Mouse (Mus musculus) MEL (cell line): ENCODE measurements around the gene Kcne1l. TPM values are rescaled to one million over a fixed set of nuclear protein-coding genes. Genes with fewer than 3 reads are reported as not detected.

Source experiments
- DNase-seq: peaks from one replicate; pipeline ENCODE4 v3.0.0; 2011; ENCODE audit warnings: low read depth, low spot score
- H3K27ac ChIP-seq: 2 replicates; pipeline ENCODE4 v1.5.1; 2012; ENCODE audit warnings: low read depth, mild to moderate bottlenecking, control low read depth, low read length, moderate library complexity; ENCODE audit not compliant: control insufficient read depth
- H3K27me3 ChIP-seq, 2 experiments: fragments of 150-350 bp in 1 of 2; sonication (generic) in 1 of 2; 2 replicates each; pipeline ENCODE4 v1.6.1; 2012; ENCODE audit warnings: low read length in 2 of 2, mild to moderate bottlenecking in 2 of 2, improper control_type of control experiment in 1 of 2, moderate library complexity in 1 of 2; ENCODE audit not compliant: insufficient read depth in 2 of 2, control insufficient read depth in 1 of 2
- H3K36me3 ChIP-seq, 2 experiments: 2 replicates each; pipeline ENCODE4 v1.6.1; 2012 to 2014; ENCODE audit warnings: low read length in 2 of 2, improper control_type of control experiment in 1 of 2, inconsistent platforms in 1 of 2, mild to moderate bottlenecking in 1 of 2; ENCODE audit not compliant: insufficient read depth in 2 of 2, control insufficient read depth in 1 of 2
- H3K4me1 ChIP-seq, 2 experiments: fragments of 150-350 bp in 1 of 2; sonication (generic) in 1 of 2; 2 replicates each; pipeline ENCODE4 v1.6.1; 2012; ENCODE audit warnings: low read length in 2 of 2, improper control_type of control experiment in 1 of 2, mild to moderate bottlenecking in 1 of 2; ENCODE audit not compliant: insufficient read depth in 2 of 2, control insufficient read depth in 1 of 2
- H3K4me3 ChIP-seq, 2 experiments: fragments of 150-350 bp in 1 of 2; sonication (generic) in 1 of 2; 2 replicates each; pipeline ENCODE4 v1.5.1; 2012; ENCODE audit warnings: low read depth in 2 of 2, low read length in 2 of 2, mild to moderate bottlenecking in 2 of 2, moderate library complexity in 2 of 2, control low read depth in 1 of 2, improper control_type of control experiment in 1 of 2; ENCODE audit not compliant: control insufficient read depth in 1 of 2, insufficient read depth in 1 of 2
- H3K79me2 ChIP-seq: 2 replicates; pipeline ENCODE4 v1.6.1; 2012; ENCODE audit warnings: mild to moderate bottlenecking, low read length, moderate library complexity; ENCODE audit not compliant: control insufficient read depth, poor library complexity, insufficient read depth
- H3K9ac ChIP-seq: 2 replicates; pipeline ENCODE4 v1.6.1; 2012; ENCODE audit warnings: low read depth, mild to moderate bottlenecking, control low read depth, low read length, moderate library complexity; ENCODE audit not compliant: control insufficient read depth, poor library complexity, severe bottlenecking
- H3K9me3 ChIP-seq: fragments of 150-350 bp; sonication (generic); replicated peaks from 2 replicates; pipeline ENCODE4 v1.6.1; 2012; ENCODE audit warnings: mild to moderate bottlenecking, low read length, improper control_type of control experiment, moderate library complexity; ENCODE audit not compliant: insufficient read depth
- CHD2 ChIP-seq: IDR thresholded peaks from 2 replicates; pipeline ENCODE4 v1.6.1; 2011; ENCODE audit warnings: low read length, improper control_type of control experiment
- E2F4 ChIP-seq: IDR thresholded peaks from 2 replicates; pipeline ENCODE4 v1.6.1; 2011; ENCODE audit warnings: low read depth, low read length, improper control_type of control experiment, borderline replicate concordance
- ETS1 ChIP-seq: IDR thresholded peaks from 2 replicates; pipeline ENCODE4 v1.6.1; 2012; ENCODE audit warnings: low read depth, mild to moderate bottlenecking, inconsistent platforms, low read length, improper control_type of control experiment, moderate library complexity
- GABPA ChIP-seq: IDR thresholded peaks from 2 replicates; pipeline ENCODE4 v1.6.1; 2012; ENCODE audit warnings: low read depth, mild to moderate bottlenecking, inconsistent platforms, low read length, improper control_type of control experiment, moderate library complexity
- HCFC1 ChIP-seq: IDR thresholded peaks from 2 replicates; pipeline ENCODE4 v1.6.1; 2012; ENCODE audit warnings: low read depth, mild to moderate bottlenecking, inconsistent platforms, low read length, improper control_type of control experiment, moderate library complexity
- KAT2A ChIP-seq: conservative IDR thresholded peaks from 2 replicates; pipeline ENCODE4 v1.6.1; 2012; ENCODE audit warnings: low read depth, low read length, improper control_type of control experiment, inconsistent platforms
- MEF2A ChIP-seq: IDR thresholded peaks from 2 replicates; pipeline ENCODE4 v1.6.1; 2014; ENCODE audit warnings: low read depth, mild to moderate bottlenecking, inconsistent platforms, low read length, improper control_type of control experiment; ENCODE audit not compliant: poor library complexity, insufficient replicate concordance, severe bottlenecking; ENCODE audit errors: extremely low read depth
- MXI1 ChIP-seq: IDR thresholded peaks from 2 replicates; pipeline ENCODE4 v1.6.1; 2011; ENCODE audit warnings: mild to moderate bottlenecking, low read depth, low read length, improper control_type of control experiment
- MYB ChIP-seq: IDR thresholded peaks from 2 replicates; pipeline ENCODE4 v1.6.1; 2011; ENCODE audit warnings: mild to moderate bottlenecking, low read depth, low read length, improper control_type of control experiment
- MYC ChIP-seq: IDR thresholded peaks from 2 replicates; pipeline ENCODE4 v1.6.1; 2011; ENCODE audit warnings: low read depth, mild to moderate bottlenecking, low read length, improper control_type of control experiment, moderate library complexity
- NRF1 ChIP-seq: IDR thresholded peaks from 2 replicates; pipeline ENCODE4 v1.6.1; 2014; ENCODE audit warnings: low read depth, mild to moderate bottlenecking, inconsistent platforms, low read length, improper control_type of control experiment, moderate library complexity; ENCODE audit not compliant: poor library complexity, insufficient read depth, severe bottlenecking
- RAD21 ChIP-seq: IDR thresholded peaks from 2 replicates; pipeline ENCODE4 v1.6.1; 2011; ENCODE audit warnings: mild to moderate bottlenecking, low read depth, low read length, improper control_type of control experiment
- RCOR1 ChIP-seq: IDR thresholded peaks from 2 replicates; pipeline ENCODE4 v1.6.1; 2012; ENCODE audit warnings: low read depth, mild to moderate bottlenecking, inconsistent platforms, low read length, improper control_type of control experiment
- TAL1 ChIP-seq: IDR thresholded peaks from 2 replicates; pipeline ENCODE4 v1.6.1; 2012; ENCODE audit warnings: mild to moderate bottlenecking, inconsistent platforms, low read length, moderate library complexity, mixed read lengths
- TBP ChIP-seq: IDR thresholded peaks from 2 replicates; pipeline ENCODE4 v1.8.0; 2011; ENCODE audit warnings: low read depth, low read length, improper control_type of control experiment
- TCF12 ChIP-seq: IDR thresholded peaks from 2 replicates; pipeline ENCODE4 v1.6.1; 2014; ENCODE audit warnings: low read depth, mild to moderate bottlenecking, inconsistent platforms, low read length, improper control_type of control experiment, moderate library complexity
- USF1 ChIP-seq: IDR thresholded peaks from 2 replicates; pipeline ENCODE4 v1.6.1; 2014; ENCODE audit warnings: low read depth, mild to moderate bottlenecking, inconsistent platforms, low read length, improper control_type of control experiment, moderate library complexity
- ZKSCAN1 ChIP-seq: IDR thresholded peaks from 2 replicates; pipeline ENCODE4 v1.6.1; 2012; ENCODE audit warnings: low read depth, mild to moderate bottlenecking, inconsistent platforms, low read length, improper control_type of control experiment, moderate library complexity
- polyA plus RNA-seq, 2 experiments: library from polyadenylated mRNA; stranded (reverse) in 1 of 2; unstranded in 1 of 2; fragments of >175 nt in 1 of 2; fragments of >200 nt in 1 of 2; gene quantifications; 2 replicates each; pipeline versions ENCODE4 v1.2.1 to v1.2.4; 2012; ENCODE audit warnings: low replicate concordance in 2 of 2, low read depth in 1 of 2; ENCODE audit not compliant: insufficient read length in 2 of 2, insufficient read depth in 1 of 2, missing spikeins in 1 of 2
- total RNA-seq: library from RNA; depleted of rRNA; stranded (reverse); fragments of 300-350 nt; gene quantifications from 2 replicates; pipeline ENCODE4 v1.2.3, GENCODE M21; 2012

Kcne1l gene
- total and polyA plus RNA-seq, 3 experiments: not detected

DNA sequence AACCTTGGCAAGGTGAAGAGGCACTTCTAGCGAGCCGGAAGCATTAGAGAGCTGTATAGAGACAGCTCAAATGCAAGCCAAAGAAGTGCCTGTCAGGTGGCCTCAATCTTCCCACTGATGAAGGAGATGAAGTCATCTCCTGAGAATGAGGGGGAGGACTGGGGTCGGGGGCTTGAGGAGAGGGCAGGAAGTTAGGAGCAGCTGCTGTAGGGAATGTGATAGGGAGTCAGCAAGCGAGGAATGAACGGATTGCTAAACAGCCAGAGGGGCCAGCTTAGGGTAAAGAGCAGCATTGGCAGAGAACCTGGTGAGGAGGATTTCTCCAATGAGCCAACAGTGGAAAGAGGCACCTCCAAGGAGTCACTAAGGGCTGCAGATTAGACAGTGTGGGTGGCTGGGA lies 20.2 kb downstream of the Kcne1l start:
- no peaks in the 10 kb centered on the region for H3K36me3 ChIP-seq
- TF ChIP-seq RCOR1 (no peak), NRF1 (no peak), MXI1 (no peak)
- no peaks in the 10 kb centered on the region for H3K9me3 ChIP-seq
- H3K4me3 ChIP-seq: no peak overlapping the region
- no peak overlapping the region for H3K27ac ChIP-seq
- H3K9ac ChIP-seq: no peak overlapping the region
- peaks cover 0 to 5% of the 10 kb centered on the region in 2 experiments; a peak in 1 of 4 replicates for H3K27me3 ChIP-seq
- DNase-seq: no peak
- H3K4me1 ChIP-seq: no peaks in the 10 kb centered on the region
- H3K79me2 ChIP-seq: no peaks in the 10 kb centered on the region

DNA sequence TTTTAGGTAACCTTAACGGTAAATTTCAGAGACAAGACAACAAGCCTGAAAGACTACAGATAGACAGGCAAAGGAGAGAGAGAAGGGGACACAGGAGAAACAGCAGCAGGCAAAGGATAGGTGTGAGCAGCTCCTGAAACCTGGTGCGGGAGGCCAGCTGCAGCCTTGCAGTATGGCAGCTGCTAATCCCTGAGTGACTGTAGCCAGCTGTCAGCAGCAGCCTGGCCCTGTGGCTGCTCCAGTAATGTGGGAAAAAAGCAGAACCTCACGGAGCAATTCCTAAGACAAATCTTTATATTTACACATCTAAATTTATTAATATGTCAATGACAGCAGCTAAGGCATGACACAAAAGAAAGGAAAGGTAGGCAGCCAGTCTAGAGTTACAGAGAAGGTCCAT lies 29.5 kb downstream of the Kcne1l start:
- Histone ChIP-seq H3K27ac (no peak overlapping the region), H3K9ac (no peak overlapping the region), H3K9me3 (no peaks in the 10 kb centered on the region), H3K79me2 (no peaks in the 10 kb centered on the region), H3K27me3 (peaks cover 3 to 5% of the 10 kb centered on the region in 2 experiments; a peak in 3 of 4 replicates), H3K4me1 (no peaks in the 10 kb centered on the region), H3K36me3 (no peaks in the 10 kb centered on the region)
- no peak for DNase-seq
- TF ChIP-seq ETS1 (no peak), GABPA (no peak), E2F4 (no peak), TAL1 (no peak), TBP (no peak), RCOR1 (no peak), TCF12 (no peak), KAT2A (no peak), RAD21 (no peak), MYB (no peak), CHD2 (no peak), MEF2A (no peak), HCFC1 (no peak)
- TF ChIP-seq, all 39 proteins: peak for 0
- no peak overlapping the region for H3K4me3 ChIP-seq

DNA sequence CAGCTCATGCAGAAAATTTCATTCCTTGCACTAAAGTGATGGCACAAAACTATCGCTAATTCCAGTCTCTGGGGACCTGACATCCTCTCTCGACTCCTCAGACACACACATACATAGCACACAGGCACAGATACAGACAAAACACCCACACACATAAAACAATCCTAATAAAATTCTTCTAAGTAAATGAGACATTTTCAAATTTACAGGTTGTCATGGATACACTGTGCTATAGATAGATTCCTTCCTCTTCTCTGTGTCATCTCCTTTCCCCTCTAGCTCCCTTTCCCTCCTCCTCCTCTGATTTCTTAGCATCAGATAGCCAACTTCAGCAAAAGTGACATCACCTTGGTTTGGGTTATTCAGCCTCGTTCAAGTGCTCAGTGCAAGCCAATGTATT lies 30.1 kb downstream of the Kcne1l start:
- H3K4me1 ChIP-seq: no peaks in the 10 kb centered on the region
- no peaks in the 10 kb centered on the region for H3K36me3 ChIP-seq
- H3K9ac ChIP-seq: no peak overlapping the region
- H3K27ac ChIP-seq: no peak overlapping the region
- TF ChIP-seq MYC (no peak), TAL1 (no peak), USF1 (no peak), ZKSCAN1 (no peak), TCF12 (no peak)
- no peak for DNase-seq
- no peaks in the 10 kb centered on the region for H3K79me2 ChIP-seq
- H3K9me3 ChIP-seq: no peaks in the 10 kb centered on the region
- H3K4me3 ChIP-seq: no peak overlapping the region
- H3K27me3 ChIP-seq: peaks cover 3 to 5% of the 10 kb centered on the region in 2 experiments; a peak in 3 of 4 replicates
